Mouse (Mus musculus) megakaryocyte, adult 5-6 weeks (primary cell): ENCODE data around the gene 4930430A15Rik. TPM values are rescaled to one million over a fixed set of nuclear protein-coding genes. Genes with fewer than 3 reads are reported as not detected.

Source experiments
- ATAC-seq: 2 replicates; pipeline ENCODE4 v1.8.0; 2016; ENCODE audit warnings: mild to moderate bottlenecking, inconsistent platforms; ENCODE audit not compliant: poor library complexity, severe bottlenecking
- total RNA-seq, 2 experiments: library from RNA; stranded (forward) in 1 of 2; stranded (reverse) in 1 of 2; fragments of 153-499, 151-499 nt in 1 of 2; fragments of 221-1000, 200-1000 nt in 1 of 2; gene quantifications; 2 replicates each; pipeline versions ENCODE4 v1.2.3 to v1.2.4; 2015 to 2017

The 4930430A15Rik gene
- total RNA-seq (2015) (not detected in 2 replicates), total RNA-seq (2017) (not detected in 2 replicates)

- ATAC-seq = no peak
These were observed at the start of gene 4930430A15Rik for GRCm38 (mm10) chr2:111229502-111229901. TSS of gene 4930430A15Rik (minus strand) at chr2:111229602.

DNA sequence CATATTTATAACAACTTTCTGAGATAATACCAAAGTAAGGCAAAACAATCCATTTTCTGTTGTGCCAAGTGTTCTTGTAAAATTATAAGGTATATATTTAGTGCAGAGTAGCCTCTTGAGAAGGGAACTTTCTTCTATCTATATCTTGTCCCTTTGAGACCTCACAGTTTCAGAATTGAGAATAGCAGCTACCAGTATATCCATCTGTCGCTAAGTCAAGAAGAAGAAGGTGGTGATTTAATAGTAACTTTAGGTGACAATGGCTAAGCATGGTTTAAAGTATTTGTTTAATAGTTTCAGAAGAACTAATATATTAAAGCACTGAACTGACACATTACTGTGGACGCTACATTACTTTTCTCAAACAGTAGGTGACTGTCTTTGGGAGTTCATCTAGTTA, 44.6 kb upstream of the 4930430A15Rik start, which contains the start of gene Olfr1277:
Olfr1277 (minus strand) TSS at position 101 of the 400 bp plus-strand sequence.
- no peak for ATAC-seq

GRCm38 (mm10) chr2:111254216-111254615, 24.8 kb upstream of the 4930430A15Rik start, which contains the start of gene Olfr1276:
TSS of gene Olfr1276 (plus strand) at chr2:111254516.
- ATAC-seq = no peak

- ATAC-seq = no peak
These were observed 5.8 kb upstream of the 4930430A15Rik start, which contains the start of gene Olfr1275 for GRCm38 (mm10) chr2:111235186-111235585. TSS of gene Olfr1275 (minus strand) at chr2:111235286.

DNA sequence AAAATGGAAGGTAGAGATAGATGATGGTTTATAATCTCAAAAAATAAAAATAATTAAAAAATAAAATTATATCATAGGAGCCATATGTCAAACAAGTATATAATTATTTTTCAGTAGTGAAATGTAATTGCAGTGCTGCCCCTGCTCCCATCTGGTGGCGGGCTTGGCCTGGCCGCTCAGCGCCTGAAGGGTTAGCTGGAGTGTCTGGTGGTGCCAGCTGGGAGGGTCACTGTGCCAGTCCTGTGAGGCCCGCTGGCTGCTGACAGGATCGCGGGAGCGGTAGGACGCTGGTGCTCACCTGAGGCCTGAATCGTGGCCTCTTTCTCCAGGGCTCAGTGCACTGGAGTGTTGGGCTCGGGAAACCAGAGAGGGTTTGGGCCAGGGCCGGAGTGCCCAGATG, 47.3 kb downstream of the 4930430A15Rik start:
- no peak for ATAC-seq

DNA sequence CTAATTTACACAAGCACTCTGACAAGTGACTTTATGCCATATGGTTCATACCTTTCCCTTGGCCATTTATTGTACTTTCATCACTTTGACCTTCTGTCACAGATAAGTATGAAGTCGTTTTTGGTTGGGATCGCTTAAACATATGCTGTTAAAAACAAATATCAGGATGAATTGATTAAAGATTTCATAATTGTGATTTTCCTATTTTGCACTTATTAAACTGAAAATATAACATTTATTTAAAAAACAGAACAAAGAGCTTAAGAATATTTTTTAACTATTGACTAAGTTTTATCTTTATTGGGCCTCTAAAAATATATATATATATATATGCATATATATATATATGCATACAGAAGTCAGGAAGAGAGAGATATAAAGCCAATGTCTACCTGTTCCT, 76.6 kb downstream of the 4930430A15Rik start, which contains the start of gene Gm15130:
Gm15130 (minus strand) TSS at position 101 of the 400 bp plus-strand sequence.
- no peak for ATAC-seq

- no peak for ATAC-seq
These were observed 93.7 kb downstream of the 4930430A15Rik start for GRCm38 (mm10) chr2:111135739-111136138.

Other genes starting within 250 kb of the 4930430A15Rik start
- gene Gm13941, start 123.6 kb downstream of the 4930430A15Rik start, total RNA-seq (2015) = not detected in 2 replicates
- not detected in 2 replicates for gene Gm13941, start 123.6 kb downstream of the 4930430A15Rik start, total RNA-seq (2017)
- gene Gm15130, start 76.7 kb downstream of the 4930430A15Rik start, total RNA-seq (2015) = not detected in 2 replicates
- not detected in 2 replicates for gene Gm15130, start 76.7 kb downstream of the 4930430A15Rik start, total RNA-seq (2017)
- gene Olfr1275, start 5.7 kb upstream of the 4930430A15Rik start, total RNA-seq (2015) = not detected in 2 replicates
- not detected in 2 replicates for gene Olfr1275, start 5.7 kb upstream of the 4930430A15Rik start, total RNA-seq (2017)
- not detected in 2 replicates for gene Olfr1276, start 24.9 kb upstream of the 4930430A15Rik start, total RNA-seq (2015)
- not detected in 2 replicates for gene Olfr1276, start 24.9 kb upstream of the 4930430A15Rik start, total RNA-seq (2017)
- not detected in 2 replicates for gene Olfr1277, start 44.5 kb upstream of the 4930430A15Rik start, total RNA-seq (2015)
- gene Olfr1277, start 44.5 kb upstream of the 4930430A15Rik start, total RNA-seq (2017) = not detected in 2 replicates
- not detected in 2 replicates for gene Olfr1278, start 60.5 kb upstream of the 4930430A15Rik start, total RNA-seq (2015)
- gene Olfr1278, start 60.5 kb upstream of the 4930430A15Rik start, total RNA-seq (2017) = not detected in 2 replicates
- gene Olfr1279, start 71.0 kb upstream of the 4930430A15Rik start, total RNA-seq (2015) = not detected in 2 replicates
- not detected in 2 replicates for gene Olfr1279, start 71.0 kb upstream of the 4930430A15Rik start, total RNA-seq (2017)
- not detected in 2 replicates for gene Olfr1280, start 84.4 kb upstream of the 4930430A15Rik start, total RNA-seq (2015)
- not detected in 2 replicates for gene Olfr1280, start 84.4 kb upstream of the 4930430A15Rik start, total RNA-seq (2017)
- gene Olfr1281, start 96.9 kb upstream of the 4930430A15Rik start, total RNA-seq (2015) = not detected in 2 replicates
- gene Olfr1281, start 96.9 kb upstream of the 4930430A15Rik start, total RNA-seq (2017) = not detected in 2 replicates
- not detected in 2 replicates for gene Olfr1282, start 106.5 kb upstream of the 4930430A15Rik start, total RNA-seq (2015)
- gene Olfr1282, start 106.5 kb upstream of the 4930430A15Rik start, total RNA-seq (2017) = not detected in 2 replicates
- not detected in 2 replicates for gene Olfr1283, start 137.2 kb upstream of the 4930430A15Rik start, total RNA-seq (2015)
- gene Olfr1283, start 137.2 kb upstream of the 4930430A15Rik start, total RNA-seq (2017) = not detected in 2 replicates
- not detected in 2 replicates for gene Olfr1284, start 145.9 kb upstream of the 4930430A15Rik start, total RNA-seq (2015)
- not detected in 2 replicates for gene Olfr1284, start 145.9 kb upstream of the 4930430A15Rik start, total RNA-seq (2017)
- not detected in 2 replicates for gene Olfr1286, start 193.5 kb upstream of the 4930430A15Rik start, total RNA-seq (2015)
- 0.18 TPM in 1 of 2 replicates, not detected in the other for gene Olfr1286, start 193.5 kb upstream of the 4930430A15Rik start, total RNA-seq (2017)
- not detected in 2 replicates for gene Olfr1287, start 219.5 kb upstream of the 4930430A15Rik start, total RNA-seq (2015)
- gene Olfr1287, start 219.5 kb upstream of the 4930430A15Rik start, total RNA-seq (2017) = not detected in 2 replicates
- gene Olfr1288, start 244.5 kb upstream of the 4930430A15Rik start, total RNA-seq (2015) = not detected in 2 replicates
- gene Olfr1288, start 244.5 kb upstream of the 4930430A15Rik start, total RNA-seq (2017) = not detected in 2 replicates